22 mouse cellular contexts compared by ENCODE assay signal in the genomic region with DNA sequence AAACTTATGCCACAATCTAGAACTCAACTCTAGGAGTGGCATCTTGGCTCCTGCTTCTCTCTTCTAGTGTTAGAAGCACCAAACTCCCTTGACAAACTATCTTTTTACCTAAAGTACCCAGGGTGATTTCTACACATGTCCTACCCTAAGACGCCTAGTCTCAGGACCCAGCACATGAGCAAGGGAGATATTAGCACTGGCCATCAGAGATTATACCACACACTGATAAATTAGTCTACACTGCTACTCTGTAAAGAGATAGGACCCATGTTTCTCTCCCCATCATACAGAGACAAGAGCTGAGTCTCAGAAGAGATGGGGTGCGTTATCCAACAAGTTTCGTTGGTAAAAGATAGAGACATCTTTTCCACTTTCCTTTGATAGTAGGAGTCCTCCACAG. TPM values are rescaled to one million over a fixed set of nuclear protein-coding genes. Genes with fewer than 3 reads are reported as not detected.
DNase-seq lines count a peak whose midpoint lies in the region; ATAC-seq and TF ChIP-seq lines count a peak whose summit lies in the region.
"Had no signal": no experiment of that assay in that cellular context is flagged by ENCODE, and none has a peak within 500 bp of the region (broad histone marks: within the 10 kb centered on the region; RNA-seq: fewer than 3 reads in every experiment).

No protein-coding gene starts in this region.

- peak; percentile 55 for TF ChIP-seq EP300 in liver, embryonic 14.5 days (IDR thresholded peaks at IDR 0.05; ENCODE audit: low read depth)
- 0 out of 2 replicates have a peak, but pooled peaks have one; percentile 22 for TF ChIP-seq EP300 in liver, postnatal 0 days (IDR thresholded peaks at IDR 0.05; ENCODE audit: low read depth)

- TF ChIP-seq CTCF in liver, embryonic 14.5 days (IDR thresholded peaks at IDR 0.05; ENCODE audit: low read depth), result no peak
- no peak for TF ChIP-seq CTCF in liver, postnatal 0 days (IDR thresholded peaks at IDR 0.05; ENCODE audit: low read depth)

- peak; percentile 35 for DNase-seq in heart, adult 11 months
- DNase-seq in heart, adult 18-20 months, result no peak
- no peak for DNase-seq in liver, embryonic 14.5 days (ENCODE audit: low read depth in 3 of 3, low spot score in 3 of 3)
- DNase-seq in liver, postnatal 0 days, result no peak
- no peak for DNase-seq in embryo, embryonic 10 days (ENCODE audit: low spot score)
- DNase-seq in gastrocnemius, postnatal 25 days, result no peak
- no peak for DNase-seq in left cerebral cortex, adult 9 months (ENCODE audit: low spot score in 2 of 2)
- DNase-seq: adrenal gland, adult 8-10 months; adrenal gland, postnatal 25 days; cerebellum, adult 11-12 months; cerebellum, adult 8-10 months; cerebellum, postnatal 10 days; cerebellum, postnatal 36 days; gastrocnemius, adult 2 months; gastrocnemius, postnatal 14 days had no signal

- no peak overlapping the region for H3K4me3 ChIP-seq in liver, embryonic 14.5 days (ENCODE audit: insufficient read depth in 1 of 2, low read depth in 2 of 2, low read length in 2 of 2)
- no peak overlapping the region for H3K4me3 ChIP-seq in liver, postnatal 0 days (ENCODE audit: low read depth, low read length)
- H3K4me3 ChIP-seq: forebrain, embryonic 10.5 days; forebrain, embryonic 13.5 days; gastrocnemius, adult 2 months; hindbrain, embryonic 12.5 days; hindbrain, embryonic 15.5 days had no signal

- H3K4me1 ChIP-seq in liver, embryonic 14.5 days (replicated peaks; ENCODE audit: control insufficient read depth in 2 of 2, insufficient read depth in 2 of 2, low read length in 1 of 2), result peaks cover 9 to 33% of the 10 kb centered on the region in 2 experiments
- H3K4me1 ChIP-seq in liver, postnatal 0 days (ENCODE audit: insufficient read depth), result peaks cover 8% of the 10 kb centered on the region; the same call in 1 of the 2 replicates
- H3K4me1 ChIP-seq: forebrain, embryonic 10.5 days; forebrain, embryonic 13.5 days; hindbrain, embryonic 12.5 days; hindbrain, embryonic 15.5 days had no signal

- ATAC-seq in liver, embryonic 14.5 days (ENCODE audit: insufficient read depth), result peak; percentile 87
- no peak for ATAC-seq in liver, postnatal 0 days
- ATAC-seq: activated CD4-positive, CD25-positive, alpha-beta regulatory T cell, adult 4 months; forebrain, embryonic 13.5 days; forebrain, embryonic 16.5 days had no signal

- no peaks in the 10 kb centered on the region for H3K27me3 ChIP-seq in liver, embryonic 14.5 days (ENCODE audit: control insufficient read depth, insufficient read depth, low read length)
- no peaks in the 10 kb centered on the region for H3K27me3 ChIP-seq in liver, postnatal 0 days (ENCODE audit: insufficient read depth, low read length)
- H3K27me3 ChIP-seq: forebrain, embryonic 13.5 days; hindbrain, embryonic 12.5 days; hindbrain, embryonic 15.5 days had no signal

- no peak overlapping the region for H3K27ac ChIP-seq in liver, embryonic 14.5 days
- no peak overlapping the region for H3K27ac ChIP-seq in liver, postnatal 0 days (ENCODE audit: low read depth)
- H3K27ac ChIP-seq: forebrain, embryonic 10.5 days; forebrain, embryonic 13.5 days; gastrocnemius, adult 2 months; hindbrain, embryonic 12.5 days; hindbrain, embryonic 15.5 days had no signal

- 24% methylated on average over 3 of the region's 3 CpGs for WGBS in liver, embryonic 14.5 days (ENCODE audit: insufficient replicate concordance)
- WGBS in liver, postnatal 0 days (ENCODE audit: insufficient replicate concordance), result 55% methylated on average over 3 of the region's 3 CpGs

- H3K9ac ChIP-seq in liver, embryonic 14.5 days (replicated peaks), result no peak overlapping the region
- H3K9ac ChIP-seq in liver, postnatal 0 days (replicated peaks), result no peak overlapping the region
- H3K9ac ChIP-seq: forebrain, embryonic 13.5 days; hindbrain, embryonic 12.5 days; hindbrain, embryonic 15.5 days had no signal

- peak overlapping the region; percentile 11; the same call in 1 of the 2 replicates for H3K4me2 ChIP-seq in liver, embryonic 14.5 days (ENCODE audit: low read depth)
- no peak overlapping the region for H3K4me2 ChIP-seq in liver, postnatal 0 days (ENCODE audit: low read depth, low read length)
- H3K4me2 ChIP-seq: forebrain, embryonic 13.5 days; heart, embryonic 11.5 days; hindbrain, embryonic 12.5 days; hindbrain, embryonic 15.5 days had no signal

- no peaks in the 10 kb centered on the region for H3K36me3 ChIP-seq in liver, embryonic 14.5 days (replicated peaks; ENCODE audit: control insufficient read depth, insufficient read depth, low read depth)
- H3K36me3 ChIP-seq in liver, postnatal 0 days (replicated peaks; ENCODE audit: insufficient read depth, low read length), result no peaks in the 10 kb centered on the region

- no peaks in the 10 kb centered on the region for H3K9me3 ChIP-seq in liver, embryonic 14.5 days (ENCODE audit: control insufficient read depth, low read length)
- H3K9me3 ChIP-seq in liver, postnatal 0 days (ENCODE audit: low read length), result no peaks in the 10 kb centered on the region
- H3K9me3 ChIP-seq: forebrain, embryonic 13.5 days; hindbrain, embryonic 12.5 days; hindbrain, embryonic 15.5 days had no signal

RNA-seq across cellular contexts. Expression of a gene that starts 53.0 kb away (rescaled TPM):
- under 1 TPM; 0.10 to 0.57 TPM for total RNA-seq in heart, adult 18-20 months (2021)
- polyA plus RNA-seq in liver, embryonic 14.5 days (2012; rRNA removed), result 0.06 and 0.07 TPM in 2 replicates
- 0.03 and 0.16 TPM in 2 replicates for polyA plus RNA-seq in liver, embryonic 14.5 days (2014; fragmentation: Nextera tagmentation; extraction: Ambion mirVana)
- 0.05 and 0.22 TPM in 2 replicates for polyA plus RNA-seq in liver, postnatal 0 days (2015; fragmentation: Nextera tagmentation; extraction: Ambion mirVana)
- total RNA-seq in gastrocnemius, postnatal 25 days (2021), result under 1 TPM; 0.05 to 0.19 TPM
